ENCODE assay signal across 29 mouse cellular contexts in the genomic region with DNA sequence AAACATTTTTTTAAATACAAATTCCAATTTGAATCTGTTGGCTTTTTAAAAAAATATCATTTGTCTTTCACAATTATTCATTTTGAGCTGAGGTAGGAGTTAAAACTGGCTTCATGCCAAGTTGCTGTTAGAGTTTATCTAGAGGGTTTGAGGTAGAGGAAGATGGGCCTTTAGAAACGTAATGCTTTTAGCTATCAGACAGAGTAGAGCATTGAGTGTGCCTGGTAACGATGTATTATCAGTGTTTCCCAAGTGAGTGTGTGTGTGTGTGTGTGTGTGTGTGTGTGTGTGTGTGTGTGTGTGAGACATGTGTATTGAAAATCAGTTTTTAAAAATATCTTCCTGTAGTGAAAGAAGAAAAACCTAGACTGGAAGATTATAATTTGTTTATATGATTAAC.
DNase-seq lines count a peak whose midpoint lies in the region; ATAC-seq lines count a peak whose summit lies in the region.
"Had no signal": no experiment of that assay in that cellular context is flagged by ENCODE, and none has a peak within 500 bp of the region (broad histone marks: within the 10 kb centered on the region; RNA-seq: fewer than 3 reads in every experiment).

No protein-coding gene starts in this region.

- no peak overlapping the region for H3K27ac ChIP-seq in midbrain, embryonic 11.5 days (ENCODE audit: low read depth, low read length)
- no peak overlapping the region for H3K27ac ChIP-seq in midbrain, embryonic 13.5 days
- no peak overlapping the region for H3K27ac ChIP-seq in forebrain, embryonic 16.5 days (ENCODE audit: low read length)
- H3K27ac ChIP-seq: embryonic facial prominence, embryonic 13.5 days; embryonic facial prominence, embryonic 15.5 days; forebrain, embryonic 10.5 days; forebrain, embryonic 12.5 days had no signal

- no peaks in the 10 kb centered on the region for H3K36me3 ChIP-seq in midbrain, embryonic 11.5 days (ENCODE audit: control insufficient read depth, insufficient read depth, low read length)
- peaks cover 7% of the 10 kb centered on the region; the same call in 1 of the 2 replicates for H3K36me3 ChIP-seq in midbrain, embryonic 13.5 days
- no peaks in the 10 kb centered on the region for H3K36me3 ChIP-seq in forebrain, embryonic 16.5 days (ENCODE audit: control insufficient read depth, insufficient read depth)
- H3K36me3 ChIP-seq: embryonic facial prominence, embryonic 15.5 days had no signal

- H3K4me2 ChIP-seq in midbrain, embryonic 11.5 days: no peak overlapping the region
- H3K4me2 ChIP-seq in midbrain, embryonic 13.5 days (replicated peaks): no peak overlapping the region
- no peak overlapping the region for H3K4me2 ChIP-seq in forebrain, embryonic 16.5 days (ENCODE audit: low read length)
- H3K4me2 ChIP-seq: embryonic facial prominence, embryonic 13.5 days; embryonic facial prominence, embryonic 15.5 days; forebrain, embryonic 12.5 days had no signal

- 95% methylated on average over 2 of the region's 2 CpGs for WGBS in midbrain, embryonic 11.5 days
- 89% methylated on average over 2 of the region's 2 CpGs for WGBS in midbrain, embryonic 13.5 days
- WGBS in forebrain, embryonic 16.5 days: 66% methylated on average over 2 of the region's 2 CpGs

- H3K27me3 ChIP-seq in midbrain, embryonic 11.5 days (ENCODE audit: control insufficient read depth, insufficient read depth, low read length): no peaks in the 10 kb centered on the region
- H3K27me3 ChIP-seq in midbrain, embryonic 13.5 days: no peaks in the 10 kb centered on the region
- H3K27me3 ChIP-seq in forebrain, embryonic 16.5 days (replicated peaks; ENCODE audit: control insufficient read depth, insufficient read depth, low read length): no peaks in the 10 kb centered on the region
- H3K27me3 ChIP-seq: CH12.LX; embryonic facial prominence, embryonic 13.5 days; embryonic facial prominence, embryonic 15.5 days; forebrain, embryonic 12.5 days; Patski had no signal

- no peaks in the 10 kb centered on the region for H3K4me1 ChIP-seq in midbrain, embryonic 11.5 days (ENCODE audit: control insufficient read depth, insufficient read depth, low read length)
- H3K4me1 ChIP-seq in midbrain, embryonic 13.5 days (replicated peaks): no peaks in the 10 kb centered on the region
- no peaks in the 10 kb centered on the region for H3K4me1 ChIP-seq in forebrain, embryonic 16.5 days (replicated peaks; ENCODE audit: control insufficient read depth, insufficient read depth, low read length)
- H3K4me1 ChIP-seq: embryonic facial prominence, embryonic 13.5 days; embryonic facial prominence, embryonic 15.5 days; forebrain, embryonic 10.5 days; forebrain, embryonic 12.5 days had no signal

- DNase-seq in midbrain, embryonic 11.5 days (ENCODE audit: low spot score, missing footprints): peak; percentile 31
- DNase-seq in brain, adult 2 months (ENCODE audit: low read depth, low spot score): peak; percentile 6
- DNase-seq in spleen, adult 12 weeks (ENCODE audit: low spot score): no peak
- DNase-seq: adrenal gland, adult 8-10 months; adrenal gland, postnatal 14 days; adrenal gland, postnatal 36 days; B cell, adult 2 months; cerebellum, adult 11 months; cerebellum, adult 18-20 months; cerebellum, adult 8-10 months; cerebellum, adult 9-11 months; cerebellum, postnatal 14 days; cerebellum, postnatal 36 days; embryo, embryonic 11 days; forebrain, postnatal 0 days had no signal

- H3K4me3 ChIP-seq in midbrain, embryonic 11.5 days (ENCODE audit: low read depth, low read length): no peak overlapping the region
- H3K4me3 ChIP-seq in midbrain, embryonic 13.5 days (replicated peaks): no peak overlapping the region
- H3K4me3 ChIP-seq in forebrain, embryonic 16.5 days (replicated peaks; ENCODE audit: low read length): no peak overlapping the region
- H3K4me3 ChIP-seq: embryonic facial prominence, embryonic 13.5 days; embryonic facial prominence, embryonic 15.5 days; erythroblast, embryonic 14.5 days; forebrain, embryonic 10.5 days; forebrain, embryonic 12.5 days had no signal

- no peak overlapping the region for H3K9ac ChIP-seq in midbrain, embryonic 11.5 days (ENCODE audit: low read length)
- no peak overlapping the region for H3K9ac ChIP-seq in midbrain, embryonic 13.5 days (replicated peaks)
- H3K9ac ChIP-seq in forebrain, embryonic 16.5 days (replicated peaks; ENCODE audit: low read depth, low read length): no peak overlapping the region
- H3K9ac ChIP-seq: embryonic facial prominence, embryonic 13.5 days; embryonic facial prominence, embryonic 15.5 days; forebrain, embryonic 12.5 days; forebrain, postnatal 0 days had no signal

- H3K9me3 ChIP-seq in midbrain, embryonic 11.5 days (ENCODE audit: control insufficient read depth, low read length): no peaks in the 10 kb centered on the region
- H3K9me3 ChIP-seq in midbrain, embryonic 13.5 days: no peaks in the 10 kb centered on the region
- H3K9me3 ChIP-seq in forebrain, embryonic 16.5 days (ENCODE audit: control insufficient read depth, low read length): no peaks in the 10 kb centered on the region
- H3K9me3 ChIP-seq: embryonic facial prominence, embryonic 13.5 days; embryonic facial prominence, embryonic 15.5 days; forebrain, embryonic 10.5 days; forebrain, embryonic 12.5 days; G1E had no signal

- no peak for ATAC-seq in midbrain, embryonic 11.5 days (ENCODE audit: low FRiP score)
- ATAC-seq in midbrain, embryonic 13.5 days: no peak
- peak; percentile 54 for ATAC-seq in megakaryocyte-erythroid progenitor cell, adult 5-6 weeks (replicated peaks; ENCODE audit: low FRiP score, low TSS enrichment, poor library complexity, severe bottlenecking)
- ATAC-seq in forebrain, embryonic 16.5 days: no peak
- ATAC-seq: activated CD4-positive, CD25-positive, alpha-beta regulatory T cell, adult 4 months; CD4-positive, CD25-positive, alpha-beta regulatory T cell, adult 4 months; forebrain, embryonic 14.5 days; forebrain, postnatal 0 days; Patski had no signal
